Mouse (Mus musculus) midbrain, embryonic 15.5 days (tissue): ENCODE measurements around the gene Sox2. TPM values are rescaled to one million over a fixed set of nuclear protein-coding genes. Genes with fewer than 3 reads are reported as not detected.

ENCODE experiments used
- ATAC-seq: fragments of 200-750 bp; cut with Nextera tagmentation; replicated peaks from 2 replicates; pipeline ENCODE4 v1.8.0; 2017; ENCODE audit warnings: moderate TSS enrichment
- H3K27ac ChIP-seq: fragments of 300-500 bp; sonication (generic); 2 replicates; pipeline ENCODE4 v1.5.1; 2015; ENCODE audit warnings: mild to moderate bottlenecking, inconsistent platforms
- H3K27me3 ChIP-seq: fragments of 300-500 bp; sonication (generic); replicated peaks from 2 replicates; pipeline ENCODE4 v1.6.1; 2015; ENCODE audit warnings: inconsistent platforms
- H3K36me3 ChIP-seq: fragments of 300-500 bp; sonication (generic); replicated peaks from 2 replicates; pipeline ENCODE4 v1.6.1; 2015; ENCODE audit warnings: inconsistent platforms
- H3K4me1 ChIP-seq: fragments of 300-500 bp; sonication (generic); 2 replicates; pipeline ENCODE4 v1.6.1; 2015; ENCODE audit warnings: inconsistent platforms
- H3K4me2 ChIP-seq: fragments of 300-500 bp; sonication (generic); 2 replicates; pipeline ENCODE4 v1.6.1; 2015; ENCODE audit warnings: inconsistent platforms, mild to moderate bottlenecking, moderate library complexity
- H3K4me3 ChIP-seq: fragments of 300-500 bp; sonication (generic); 2 replicates; pipeline ENCODE4 v1.5.1; 2015; ENCODE audit warnings: mild to moderate bottlenecking, inconsistent platforms
- H3K9ac ChIP-seq: fragments of 300-500 bp; sonication (generic); 2 replicates; pipeline ENCODE4 v1.6.1; 2015; ENCODE audit warnings: mild to moderate bottlenecking, inconsistent platforms
- H3K9me3 ChIP-seq: fragments of 300-500 bp; sonication (generic); 2 replicates; pipeline ENCODE4 v1.6.1; 2016; ENCODE audit warnings: inconsistent platforms
- WGBS: fragments of 180-500 bp; shearing (Covaris S2); methylation state at CpG from one replicate; pipeline ENCODE4 v1.1.7; 2015; ENCODE audit warnings: mixed read lengths; 5-methylcytosine and 5-hydroxymethylcytosine counted together
- polyA plus RNA-seq: library from polyadenylated mRNA; unstranded; fragments of >200 nt; fragmentation: Nextera tagmentation; extraction: Ambion mirVana; gene quantifications from 2 replicates; pipeline ENCODE4 v1.2.1, GENCODE M21; 2015

Sox2 gene
- polyA plus RNA-seq, 1 experiment from 2014 or later = 20.7 TPM

GRCm38 (mm10) chr3:34656153-34656552, 5.9 kb downstream of the Sox2 start:
- Histone ChIP-seq H3K9ac (peak overlapping the region; percentile 29; the same call in 1 of the 2 replicates), H3K4me1 (peaks cover 8% of the 10 kb centered on the region), H3K27ac (peak overlapping the region; percentile 66), H3K27me3 (peaks cover 13% of the 10 kb centered on the region; the same call in 1 of the 2 replicates), H3K36me3 (no peaks in the 10 kb centered on the region), H3K9me3 (no peaks in the 10 kb centered on the region), H3K4me3 (peak overlapping the region; percentile 35), H3K4me2 (peak overlapping the region; percentile 46)
- WGBS = 6% methylated on average over 3 of the region's 3 CpGs
- ATAC-seq = no peak

DNA sequence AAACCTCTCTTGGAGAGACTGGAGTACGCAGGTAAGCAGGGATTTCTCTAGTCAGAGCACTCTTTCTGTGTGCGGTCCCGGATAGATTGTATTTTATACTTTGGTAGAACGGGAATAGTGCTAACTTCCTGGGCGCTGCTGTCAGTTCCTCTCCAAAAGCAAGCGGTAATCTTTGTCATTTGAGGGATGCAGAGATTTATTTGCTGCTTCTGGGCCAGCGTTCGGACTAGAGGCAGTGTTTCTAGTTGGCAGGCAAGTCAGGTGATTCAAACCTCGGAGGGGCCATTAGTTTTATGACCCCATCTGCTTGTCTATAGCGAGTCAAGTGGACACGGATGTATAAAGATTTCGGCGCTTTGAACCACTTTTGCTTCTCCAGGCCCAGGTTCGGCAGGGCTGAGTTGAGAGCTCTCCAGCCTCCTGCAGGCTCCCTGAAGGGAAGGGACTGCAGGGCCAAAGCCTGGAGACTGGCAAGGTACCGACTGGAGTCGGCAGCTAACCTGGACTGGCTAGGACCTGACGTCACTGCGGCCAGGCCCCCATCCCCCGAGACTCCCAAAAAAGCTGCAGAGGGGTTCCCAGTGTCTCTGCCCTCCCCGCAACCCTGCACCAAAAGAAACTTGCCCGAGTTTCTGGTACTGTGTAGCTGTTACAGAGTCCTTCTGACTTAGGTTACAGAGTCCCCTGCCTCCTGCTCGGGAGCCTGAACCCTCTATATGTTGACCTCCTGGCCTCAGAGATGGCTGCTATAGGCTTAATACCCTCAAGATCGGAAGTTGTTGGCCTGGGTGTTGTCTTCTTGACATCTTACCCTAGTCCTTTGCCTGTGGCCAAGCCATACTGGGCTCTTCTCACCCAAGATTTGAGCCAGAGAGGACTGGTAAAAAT, 6.9 kb downstream of the Sox2 start:
- Histone ChIP-seq H3K9ac (peak overlapping the region; percentile 29), H3K4me1 (peaks cover 15% of the 10 kb centered on the region), H3K27me3 (peaks cover 13% of the 10 kb centered on the region; the same call in 1 of the 2 replicates)

DNA sequence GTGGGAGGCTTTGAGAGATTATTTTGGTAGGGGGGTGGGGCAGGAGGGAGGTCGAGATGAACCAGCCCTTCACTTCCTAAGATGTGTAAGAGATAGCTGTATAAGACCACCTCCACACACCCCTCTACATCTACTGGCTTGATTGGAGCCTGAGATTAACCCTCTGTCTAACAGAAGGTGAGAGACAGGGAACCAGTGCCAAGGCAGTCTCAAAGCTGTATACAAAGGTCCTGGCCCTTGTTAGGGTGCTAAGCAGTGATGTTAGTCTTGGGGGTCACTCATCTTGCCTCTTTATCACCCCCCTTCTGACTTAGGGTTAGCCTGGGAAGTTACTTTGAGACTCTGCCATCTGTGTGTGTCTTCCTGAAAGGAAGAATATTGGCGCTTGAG, 7.5 kb downstream of the Sox2 start:
- H3K4me1 ChIP-seq = peaks cover 15% of the 10 kb centered on the region
- H3K4me3 ChIP-seq = peak overlapping the region; percentile 35
- peak overlapping the region; percentile 66 for H3K27ac ChIP-seq
- H3K9ac ChIP-seq = peak overlapping the region; percentile 24; the same call in 1 of the 2 replicates
- peaks cover 13% of the 10 kb centered on the region; the same call in 1 of the 2 replicates for H3K27me3 ChIP-seq
- no peaks in the 10 kb centered on the region for H3K9me3 ChIP-seq
- H3K36me3 ChIP-seq = no peaks in the 10 kb centered on the region
- ATAC-seq = no peak
- peak overlapping the region; percentile 46 for H3K4me2 ChIP-seq
- 37% methylated on average over 2 of the region's 2 CpGs for WGBS

More for the DNA sequence above, 6.9 kb downstream of the Sox2 start:
- Histone ChIP-seq H3K27ac (peak overlapping the region; percentile 66), H3K4me2 (peak overlapping the region; percentile 46), H3K36me3 (no peaks in the 10 kb centered on the region), H3K4me3 (peak overlapping the region; percentile 35), H3K9me3 (no peaks in the 10 kb centered on the region)
- ATAC-seq = no peak
- 9% methylated on average over 23 of the region's 23 CpGs for WGBS

GRCm38 (mm10) chr3:34658241-34658965, 8.2 kb downstream of the Sox2 start:
- no peak for ATAC-seq
- peaks cover 17% of the 10 kb centered on the region for H3K4me1 ChIP-seq
- WGBS = 31% methylated on average over 7 of the region's 7 CpGs
- no peaks in the 10 kb centered on the region for H3K36me3 ChIP-seq
- peak overlapping the region; percentile 35 for H3K4me3 ChIP-seq
- no peaks in the 10 kb centered on the region for H3K9me3 ChIP-seq
- peaks cover 13% of the 10 kb centered on the region; the same call in 1 of the 2 replicates for H3K27me3 ChIP-seq
- peak overlapping the region; percentile 24; the same call in 1 of the 2 replicates for H3K9ac ChIP-seq
- peak overlapping the region; percentile 46 for H3K4me2 ChIP-seq
- H3K27ac ChIP-seq = peak overlapping the region; percentile 66

- Histone ChIP-seq H3K27me3 (peaks cover 13% of the 10 kb centered on the region; the same call in 1 of the 2 replicates), H3K27ac (peak overlapping the region; percentile 66; the same call in 1 of the 2 replicates), H3K9me3 (no peaks in the 10 kb centered on the region), H3K4me3 (0 out of 2 replicates have a peak overlapping the region, but pooled peaks have one; percentile 35), H3K4me1 (peaks cover 23% of the 10 kb centered on the region), H3K9ac (no peak overlapping the region), H3K36me3 (no peaks in the 10 kb centered on the region), H3K4me2 (peak overlapping the region; percentile 46)
- WGBS = 41% methylated on average over 8 of the region's 8 CpGs
- ATAC-seq = no peak
These were observed 8.8 kb downstream of the Sox2 start for GRCm38 (mm10) chr3:34658966-34659535.

GRCm38 (mm10) chr3:34659861-34660260, 9.7 kb downstream of the Sox2 start:
- peaks cover 29% of the 10 kb centered on the region for H3K4me1 ChIP-seq
- ATAC-seq = peak; percentile 50
- peaks cover 13% of the 10 kb centered on the region; the same call in 1 of the 2 replicates for H3K27me3 ChIP-seq
- WGBS = 10% methylated on average over 6 of the region's 6 CpGs
- no peaks in the 10 kb centered on the region for H3K9me3 ChIP-seq
- peak overlapping the region; percentile 25 for H3K4me2 ChIP-seq
- H3K4me3 ChIP-seq = 0 out of 2 replicates have a peak overlapping the region, but pooled peaks have one; percentile 1
- no peaks in the 10 kb centered on the region for H3K36me3 ChIP-seq
- no peak overlapping the region for H3K9ac ChIP-seq
- peak overlapping the region; percentile 85 for H3K27ac ChIP-seq

- Histone ChIP-seq H3K4me2 (peak overlapping the region; percentile 70), H3K4me3 (no peak overlapping the region; the same call in 1 of the 2 replicates), H3K9ac (no peak overlapping the region), H3K4me1 (peaks cover 35% of the 10 kb centered on the region), H3K36me3 (no peaks in the 10 kb centered on the region), H3K27me3 (peaks cover 13% of the 10 kb centered on the region; the same call in 1 of the 2 replicates), H3K27ac (peak overlapping the region; percentile 85), H3K9me3 (no peaks in the 10 kb centered on the region)
- 13% methylated on average over 14 of the region's 14 CpGs for WGBS
- ATAC-seq = no peak
These were observed 10.5 kb downstream of the Sox2 start for GRCm38 (mm10) chr3:34660542-34661290.

- no peaks in the 10 kb centered on the region for H3K36me3 ChIP-seq
- H3K27ac ChIP-seq = peak overlapping the region; percentile 85
- no peak for ATAC-seq
- peaks cover 20% of the 10 kb centered on the region; the same call in 1 of the 2 replicates for H3K27me3 ChIP-seq
- peaks cover 40% of the 10 kb centered on the region for H3K4me1 ChIP-seq
- H3K4me2 ChIP-seq = peak overlapping the region; percentile 70
- WGBS = 4% methylated on average over 32 of the region's 32 CpGs
- peak overlapping the region; percentile 24; the same call in 1 of the 2 replicates for H3K9ac ChIP-seq
- no peaks in the 10 kb centered on the region for H3K9me3 ChIP-seq
- H3K4me3 ChIP-seq = peak overlapping the region; percentile 9; the same call in 1 of the 2 replicates
These were observed 11.3 kb downstream of the Sox2 start for GRCm38 (mm10) chr3:34661341-34662007.

DNA sequence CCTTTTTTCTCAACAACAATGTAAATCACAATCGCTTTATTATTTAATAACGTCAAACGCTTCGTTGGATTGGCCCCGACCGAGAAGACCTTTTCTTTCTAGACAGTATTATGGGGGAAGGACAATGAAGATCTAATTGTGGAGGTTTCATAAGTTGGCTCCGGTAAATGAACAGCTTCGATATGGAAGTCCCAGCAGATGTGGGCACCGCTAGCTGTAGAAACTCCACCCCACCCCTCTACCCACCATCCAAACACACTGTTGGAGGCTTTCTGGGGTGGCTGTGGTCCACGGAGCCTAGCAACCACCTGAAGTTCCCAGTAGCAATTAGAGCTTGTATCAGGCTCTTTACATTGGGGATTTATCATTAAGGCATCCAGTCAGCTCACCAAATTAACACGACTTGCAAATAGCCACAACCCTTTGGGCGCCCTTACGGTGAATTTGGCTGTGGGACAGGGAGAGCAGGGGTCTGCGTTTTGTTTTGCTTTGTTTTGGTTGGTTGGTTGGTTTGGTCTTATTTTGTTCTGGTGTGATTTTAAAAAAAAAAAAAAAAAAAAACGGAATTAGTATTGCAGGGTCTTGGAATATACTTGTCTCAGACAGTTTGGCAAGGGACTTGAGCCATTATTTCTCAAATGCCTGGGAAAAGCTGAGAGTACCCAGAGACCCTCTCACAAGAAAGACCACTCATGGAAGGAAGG, 12.0 kb downstream of the Sox2 start:
- ATAC-seq = no peak
- no peaks in the 10 kb centered on the region for H3K36me3 ChIP-seq
- peaks cover 19% of the 10 kb centered on the region; the same call in 1 of the 2 replicates for H3K27me3 ChIP-seq
- 5% methylated on average over 15 of the region's 15 CpGs for WGBS
- no peaks in the 10 kb centered on the region for H3K9me3 ChIP-seq
- H3K4me2 ChIP-seq = peak overlapping the region; percentile 70
- H3K4me3 ChIP-seq = peak overlapping the region; percentile 35
- no peak overlapping the region for H3K9ac ChIP-seq
- peaks cover 37% of the 10 kb centered on the region for H3K4me1 ChIP-seq
- H3K27ac ChIP-seq = peak overlapping the region; percentile 85
